Mouse (Mus musculus) olfactory bulb, adult 2 months (tissue): ENCODE results near the gene Pgm1.

Experiments used
- CTCF ChIP-seq: fragments of 200-500 bp; IDR thresholded peaks from 2 replicates; pipeline ENCODE4 v1.5.1; 2012; ENCODE audit warnings: low read depth, mild to moderate bottlenecking, low read length, moderate library complexity; ENCODE audit not compliant: insufficient read depth
- POLR2A ChIP-seq: fragments of 200-500 bp; IDR thresholded peaks from 2 replicates; pipeline ENCODE4 v1.6.1; 2012; ENCODE audit warnings: mild to moderate bottlenecking, low read depth, low read length, moderate library complexity; ENCODE audit not compliant: insufficient read depth

DNA sequence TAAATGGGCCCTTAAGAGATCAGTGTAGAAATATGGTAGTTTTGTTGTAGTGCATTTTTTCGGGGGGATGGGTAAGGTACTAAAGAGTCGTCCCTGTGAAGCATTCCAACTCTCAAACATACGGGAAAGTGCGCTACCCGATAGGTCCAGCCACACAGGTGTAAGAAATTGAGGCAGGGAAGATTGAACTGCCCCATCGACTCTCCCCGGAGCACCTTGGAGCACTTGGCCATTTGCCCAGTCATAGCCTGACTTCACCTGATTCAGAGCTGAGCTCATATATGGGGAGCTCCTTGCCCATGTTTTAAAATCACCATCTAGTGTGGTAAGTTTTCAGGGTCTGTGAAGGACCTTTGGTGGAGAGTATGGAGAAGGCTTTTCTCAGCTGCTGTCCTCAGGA is 5.6 kb downstream of the Pgm1 start:
- TF ChIP-seq CTCF (no peak), POLR2A (no peak)
